Mouse (Mus musculus): ENCODE data around the gene Lclat1. TPM values are rescaled to one million over a fixed set of nuclear protein-coding genes. Genes with fewer than 3 reads are reported as not detected.
"Not testable (repeated sequence)": the region's sequence is repeated elsewhere in the genome, so short reads cannot be mapped to it uniquely, and the experiment has no call there.

Lclat1 gene
- total RNA-seq, 2 experiments from 2014 or later = 32.6 to 36.9 TPM

GRCm38 (mm10) chr17:73142445-73142844 lies 34.7 kb downstream of the Lclat1 start:
- DNase-seq = no peak

- DNase-seq = no peak
These were observed 37.6 kb downstream of the Lclat1 start for GRCm38 (mm10) chr17:73145426-73145825.

GRCm38 (mm10) chr17:73148607-73149006 lies 40.8 kb downstream of the Lclat1 start:
- no peak for DNase-seq

GRCm38 (mm10) chr17:73152790-73153525 lies 45.2 kb downstream of the Lclat1 start:
- not testable (repeated sequence) for DNase-seq

GRCm38 (mm10) chr17:73153672-73154071 lies 45.9 kb downstream of the Lclat1 start:
- no peak for DNase-seq

- DNase-seq = no peak
These were observed 48.8 kb downstream of the Lclat1 start for GRCm38 (mm10) chr17:73156606-73157005.

GRCm38 (mm10) chr17:73161795-73162194 lies 54.0 kb downstream of the Lclat1 start:
- no peak for DNase-seq

GRCm38 (mm10) chr17:73162445-73163208 lies 54.8 kb downstream of the Lclat1 start:
- DNase-seq = no peak

- no peak for DNase-seq
These were observed 55.8 kb downstream of the Lclat1 start for GRCm38 (mm10) chr17:73163597-73163996.

GRCm38 (mm10) chr17:73164121-73164520 lies 56.3 kb downstream of the Lclat1 start:
- DNase-seq = no peak

- no peak for DNase-seq
These were observed 61.7 kb downstream of the Lclat1 start for GRCm38 (mm10) chr17:73169461-73169860.

GRCm38 (mm10) chr17:73170141-73170540 lies 62.4 kb downstream of the Lclat1 start:
- no peak for DNase-seq

- DNase-seq = peak in 1 of 2 experiments; percentile 21
These were observed 66.3 kb downstream of the Lclat1 start for GRCm38 (mm10) chr17:73174083-73174562.

- no peak for DNase-seq
These were observed 67.9 kb downstream of the Lclat1 start for GRCm38 (mm10) chr17:73175720-73176119.

GRCm38 (mm10) chr17:73177079-73177478 lies 69.3 kb downstream of the Lclat1 start:
- DNase-seq = no peak

GRCm38 (mm10) chr17:73186929-73187328 lies 79.1 kb downstream of the Lclat1 start:
- no peak for DNase-seq

GRCm38 (mm10) chr17:73194146-73194545 lies 86.4 kb downstream of the Lclat1 start:
- no peak for DNase-seq

- peak in 1 of 2 experiments; percentile 12 for DNase-seq
These were observed 86.8 kb downstream of the Lclat1 start for GRCm38 (mm10) chr17:73194575-73194974.

- DNase-seq = no peak
These were observed 87.4 kb downstream of the Lclat1 start for GRCm38 (mm10) chr17:73195074-73195723.

- DNase-seq = no peak
These were observed 88.4 kb downstream of the Lclat1 start for GRCm38 (mm10) chr17:73196139-73196538.

- no peak for DNase-seq
These were observed 89.9 kb downstream of the Lclat1 start for GRCm38 (mm10) chr17:73197724-73198123.

- no peak for DNase-seq
These were observed 91.6 kb downstream of the Lclat1 start for GRCm38 (mm10) chr17:73199387-73199786.

- DNase-seq = no peak
These were observed 92.6 kb downstream of the Lclat1 start for GRCm38 (mm10) chr17:73200380-73200779.

All from layer of hippocampus, postnatal 36 days (tissue).